Mouse (Mus musculus) heart, adult 2 months (tissue): ENCODE results near the gene Fastkd5. TPM values are rescaled to one million over a fixed set of nuclear protein-coding genes. Genes with fewer than 3 reads are reported as not detected.

Experiments
- DNase-seq, 2 experiments: peaks; one replicate each; pipeline ENCODE4 v3.0.0; 2021
- H3K27ac ChIP-seq: fragments of 200-600 bp; 2 replicates; pipeline ENCODE4 v1.8.1; 2022
- H3K27me3 ChIP-seq: fragments of 200-500 bp; 2 replicates; pipeline ENCODE4 v1.6.1; 2012; ENCODE audit warnings: mild to moderate bottlenecking, low read length, inconsistent platforms, mixed read lengths; ENCODE audit not compliant: control insufficient read depth, insufficient read depth
- H3K36me3 ChIP-seq: fragments of 200-500 bp; 2 replicates; pipeline ENCODE4 v1.6.1; 2012; ENCODE audit warnings: low read length, inconsistent platforms; ENCODE audit not compliant: control insufficient read depth, insufficient read depth
- H3K4me1 ChIP-seq: fragments of 200-500 bp; 2 replicates; pipeline ENCODE4 v1.6.1; 2011; ENCODE audit warnings: low read length; ENCODE audit not compliant: control insufficient read depth, insufficient read depth
- H3K4me3 ChIP-seq: fragments of 200-600 bp; 2 replicates; pipeline ENCODE4 v1.8.1; 2022
- H3K79me2 ChIP-seq: fragments of 200-500 bp; replicated peaks from 2 replicates; pipeline ENCODE4 v1.6.1; 2012; ENCODE audit warnings: mild to moderate bottlenecking, inconsistent platforms, low read length, moderate library complexity, mixed read lengths; ENCODE audit not compliant: control insufficient read depth, insufficient read depth
- H3K9ac ChIP-seq: fragments of 200-500 bp; 2 replicates; pipeline ENCODE4 v1.6.1; 2012; ENCODE audit warnings: low read depth, mild to moderate bottlenecking, control low read depth, inconsistent platforms, low read length, mixed read lengths
- CTCF ChIP-seq: fragments of 200-600 bp; IDR thresholded peaks from 2 replicates; pipeline ENCODE4 v1.8.1; 2022; ENCODE audit warnings: antibody characterized with exemption, mild to moderate bottlenecking, moderate library complexity
- EP300 ChIP-seq: fragments of 200-500 bp; IDR thresholded peaks from 2 replicates; pipeline ENCODE4 v1.6.1; 2011; ENCODE audit warnings: low read depth, low read length, control low read depth; ENCODE audit not compliant: insufficient read depth
- POLR2A ChIP-seq: fragments of 200-500 bp; IDR thresholded peaks from 2 replicates; pipeline ENCODE4 v1.6.1; 2011; ENCODE audit warnings: mild to moderate bottlenecking, low read depth, low read length, control low read depth; ENCODE audit not compliant: insufficient read depth
- WGBS: fragments of 180-500 bp; shearing (Covaris S2); methylation state at CpG from one replicate; pipeline ENCODE4 v1.1.7; 2018; 5-methylcytosine and 5-hydroxymethylcytosine counted together
- intact Hi-C: fragments of 180-260 bp; cut with DNase I; formaldehyde crosslinking; loops from one replicate; pipeline ENCODE4 v1.15.1; 2025
- polyA plus RNA-seq: library from polyadenylated mRNA; depleted of rRNA; stranded (reverse); fragments of >200 nt; gene quantifications from 2 replicates; pipeline ENCODE4 v1.2.3, GENCODE M21; 2012
- total RNA-seq, 2 experiments: library from RNA; stranded (reverse); gene quantifications; 2 replicates each; pipeline ENCODE4 v1.2.3; 2021

Gene Fastkd5
- total and polyA plus RNA-seq, 3 experiments = 2.2 to 9.0 (median 7.5) TPM

DNA sequence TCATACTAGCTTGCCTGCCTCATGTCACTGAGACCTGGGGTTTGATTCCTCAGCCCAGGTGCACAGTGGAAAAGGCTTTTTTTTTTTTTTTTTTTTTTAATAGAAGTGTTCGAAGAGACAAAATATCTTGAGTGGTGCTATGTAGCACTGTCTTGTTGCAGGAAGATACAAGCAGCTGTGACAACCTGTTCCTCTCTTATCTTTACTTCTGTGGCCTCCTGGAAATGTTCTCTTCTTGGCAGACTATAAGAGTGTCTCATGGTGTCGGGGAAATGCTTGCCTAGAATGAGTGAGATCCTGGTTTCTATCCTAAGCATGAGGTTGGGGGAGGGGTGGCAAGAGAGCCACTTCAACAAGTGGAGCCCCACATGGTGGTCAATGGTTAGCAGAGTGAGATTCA lies 41.5 kb downstream of the Fastkd5 start:
- no peak for TF ChIP-seq CTCF
- no peak for TF ChIP-seq POLR2A
- TF ChIP-seq EP300 = no peak

DNA sequence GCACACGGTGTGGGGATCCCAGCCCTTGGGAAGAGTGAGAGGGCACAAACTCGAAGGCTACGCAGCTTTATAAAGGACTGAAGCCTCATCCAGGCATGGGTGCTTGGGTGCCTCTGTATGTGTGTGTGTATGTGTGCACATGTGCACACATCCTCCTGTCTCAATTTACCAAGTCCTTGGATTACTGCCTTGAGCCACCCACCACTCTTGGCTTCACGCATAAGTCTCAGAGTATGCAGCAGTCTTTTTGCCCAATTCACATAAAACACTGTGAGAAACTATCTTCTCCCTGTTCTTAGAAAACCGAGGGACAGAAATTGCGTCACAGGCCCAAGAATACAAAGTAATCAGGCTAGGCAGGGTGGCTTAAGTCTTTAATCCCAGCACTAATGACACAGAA lies 43.8 kb downstream of the Fastkd5 start:
- H3K36me3 ChIP-seq = no peaks in the 10 kb centered on the region
- no peak overlapping the region for H3K4me3 ChIP-seq
- peaks cover 1% of the 10 kb centered on the region; the same call in 1 of the 2 replicates for H3K27me3 ChIP-seq
- H3K79me2 ChIP-seq = no peaks in the 10 kb centered on the region
- peaks cover 2% of the 10 kb centered on the region; the same call in 1 of the 2 replicates for H3K4me1 ChIP-seq
- no peak for DNase-seq
- no peak for TF ChIP-seq POLR2A
- TF ChIP-seq CTCF = no peak
- no peak for TF ChIP-seq EP300
- intact Hi-C loops = no loop called here
- no peak overlapping the region for H3K9ac ChIP-seq
- WGBS = 85% methylated on average over 6 of the region's 6 CpGs
- H3K27ac ChIP-seq = no peak overlapping the region

More for the DNA sequence above, 41.5 kb downstream of the Fastkd5 start:
- no peaks in the 10 kb centered on the region for H3K36me3 ChIP-seq
- intact Hi-C loops = no loop called here
- H3K4me1 ChIP-seq = peaks cover 2% of the 10 kb centered on the region; the same call in 1 of the 2 replicates
- no peak overlapping the region for H3K27ac ChIP-seq
- H3K79me2 ChIP-seq = no peaks in the 10 kb centered on the region
- no peak overlapping the region for H3K4me3 ChIP-seq
- DNase-seq = no peak
- H3K9ac ChIP-seq = no peak overlapping the region
- no peaks in the 10 kb centered on the region for H3K27me3 ChIP-seq
- WGBS = 50% methylated on average over 2 of the region's 2 CpGs

DNA sequence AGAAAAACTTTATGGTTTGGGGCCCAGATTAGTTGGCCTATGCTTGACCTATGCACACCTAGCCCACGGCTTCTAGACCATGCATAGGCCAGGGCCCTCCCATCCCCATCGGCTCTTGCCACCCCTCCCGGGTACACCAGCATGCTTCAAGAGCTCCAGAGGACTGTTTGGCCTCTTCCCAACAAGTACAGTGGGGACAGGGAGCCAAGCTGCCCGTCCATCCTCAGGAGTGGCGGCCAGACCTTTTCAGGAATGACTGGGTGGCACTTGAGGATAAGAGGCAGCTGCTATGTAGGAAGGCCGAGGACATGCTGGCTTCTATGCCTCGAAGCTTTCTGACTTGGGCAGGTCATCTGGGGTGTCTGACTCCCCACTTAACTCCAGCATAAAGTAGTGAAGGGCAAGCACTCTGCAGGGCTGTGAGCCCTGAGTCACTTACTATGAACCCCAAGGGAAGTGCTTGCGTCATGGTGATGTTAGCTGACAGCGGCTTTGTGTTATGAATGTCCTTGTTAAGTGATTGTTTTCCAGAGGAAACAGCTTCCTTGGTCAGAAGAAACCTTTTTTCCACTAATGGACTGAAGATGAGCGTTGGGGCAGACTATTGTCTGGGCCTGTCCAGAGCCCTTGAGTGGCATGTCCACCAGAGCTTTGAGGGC lies 45.8 kb downstream of the Fastkd5 start:
- no peaks in the 10 kb centered on the region for H3K79me2 ChIP-seq
- H3K9ac ChIP-seq = no peak overlapping the region
- no peak overlapping the region for H3K27ac ChIP-seq
- TF ChIP-seq CTCF (no peak), EP300 (no peak), POLR2A (no peak)
- intact Hi-C loops = no loop called here
- peak in 1 of 2 experiments; percentile 21 for DNase-seq
- WGBS = 46% methylated on average over 10 of the region's 10 CpGs
- no peaks in the 10 kb centered on the region for H3K36me3 ChIP-seq
- H3K4me3 ChIP-seq = no peak overlapping the region
- H3K27me3 ChIP-seq = peaks cover 13% of the 10 kb centered on the region
- no peaks in the 10 kb centered on the region for H3K4me1 ChIP-seq

DNA sequence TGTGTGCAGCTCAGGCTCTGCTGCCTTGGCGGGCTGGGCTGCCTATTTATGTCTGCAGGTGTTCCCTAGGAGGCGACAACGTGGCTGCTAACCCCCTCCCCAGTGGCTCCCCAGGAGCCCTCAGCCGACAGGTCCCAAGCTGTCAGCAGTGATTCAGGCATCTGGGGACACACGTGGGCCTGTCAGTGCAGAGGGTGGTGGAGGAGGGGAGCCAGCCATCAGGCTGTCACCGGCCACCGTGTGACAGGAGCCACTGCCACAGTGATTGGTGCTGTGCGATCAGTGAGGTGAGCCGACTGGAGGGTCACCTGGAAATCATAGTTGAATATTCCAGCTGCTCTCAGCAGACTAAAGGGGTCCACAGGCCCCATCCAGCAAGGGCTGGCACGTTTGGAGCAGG lies 47.3 kb downstream of the Fastkd5 start, which contains the start of gene Avp:
Gene Avp (minus strand): TSS at position 3 of the 400 bp plus-strand sequence.
- TF ChIP-seq CTCF = no peak
- no peak for TF ChIP-seq POLR2A
- no peak within 1 kb of the TSS for H3K9ac ChIP-seq
- H3K79me2 ChIP-seq = no peaks in the 10 kb centered on the region
- no peak for DNase-seq
- H3K4me1 ChIP-seq = no peaks in the 10 kb centered on the region
- intact Hi-C loops = no loop called here
- no peak within 1 kb of the TSS for H3K4me3 ChIP-seq
- no peaks in the 10 kb centered on the region for H3K36me3 ChIP-seq
- no peak within 1 kb of the TSS for H3K27ac ChIP-seq
- H3K27me3 ChIP-seq = peaks cover 19% of the 10 kb centered on the region
- WGBS = 52% methylated on average over 10 of the region's 10 CpGs

DNA sequence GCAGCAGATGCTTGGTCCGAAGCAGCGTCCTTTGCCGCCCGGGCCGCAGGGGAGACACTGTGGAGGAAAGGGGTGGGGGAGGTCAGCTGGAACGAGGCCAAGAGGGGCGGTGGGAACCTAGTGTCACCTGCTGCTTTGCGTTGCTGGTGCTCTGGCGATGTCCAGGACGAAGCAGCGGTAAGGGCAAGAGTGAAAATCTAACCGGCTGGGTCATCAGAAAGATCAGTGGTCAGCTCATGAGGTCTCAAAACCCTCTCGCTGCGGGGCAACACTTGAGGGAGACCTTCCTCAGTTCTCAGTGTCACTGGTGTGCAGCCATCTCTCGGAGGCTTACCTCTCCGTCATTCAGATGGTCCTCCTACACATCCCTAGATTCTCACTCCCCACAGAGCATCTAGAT lies 48.6 kb downstream of the Fastkd5 start:
- no peak for TF ChIP-seq EP300
- TF ChIP-seq POLR2A = no peak
- TF ChIP-seq CTCF = no peak
- DNase-seq = no peak
- Histone ChIP-seq H3K79me2 (no peaks in the 10 kb centered on the region), H3K9ac (no peak overlapping the region), H3K27me3 (peaks cover 24% of the 10 kb centered on the region), H3K36me3 (no peaks in the 10 kb centered on the region), H3K27ac (no peak overlapping the region), H3K4me1 (no peaks in the 10 kb centered on the region), H3K4me3 (no peak overlapping the region)
- intact Hi-C loops = no loop called here
- WGBS = 14% methylated on average over 16 of the region's 16 CpGs

DNA sequence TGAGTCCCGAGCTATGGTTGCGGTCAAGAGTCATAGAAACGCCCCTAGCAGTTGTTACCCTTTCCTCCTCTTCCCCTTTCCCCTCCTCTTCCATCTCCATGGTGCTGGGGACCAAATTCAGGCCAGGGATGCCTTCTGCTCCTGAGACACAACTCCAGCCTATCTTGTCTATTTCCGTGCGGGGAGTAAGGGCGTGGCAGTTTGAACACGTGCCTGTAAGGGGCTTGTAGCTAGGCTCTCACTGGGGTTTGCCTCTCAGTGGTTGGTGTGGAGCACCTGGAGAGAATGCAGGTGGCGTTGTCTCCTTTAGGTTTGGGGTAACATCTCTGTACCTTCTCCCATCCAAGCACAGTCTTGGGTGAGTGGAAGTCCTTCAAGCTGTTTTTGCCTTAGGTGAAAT lies 50.0 kb downstream of the Fastkd5 start:
- intact Hi-C loops = no loop called here
- TF ChIP-seq POLR2A = no peak
- no peak for TF ChIP-seq EP300
- TF ChIP-seq CTCF = no peak
- Histone ChIP-seq H3K4me3 (no peak overlapping the region), H3K79me2 (no peaks in the 10 kb centered on the region), H3K9ac (no peak overlapping the region), H3K27ac (no peak overlapping the region), H3K36me3 (no peaks in the 10 kb centered on the region), H3K4me1 (no peaks in the 10 kb centered on the region), H3K27me3 (peaks cover 25% of the 10 kb centered on the region)
- no peak for DNase-seq
- WGBS = 13% methylated on average over 8 of the region's 8 CpGs

DNA sequence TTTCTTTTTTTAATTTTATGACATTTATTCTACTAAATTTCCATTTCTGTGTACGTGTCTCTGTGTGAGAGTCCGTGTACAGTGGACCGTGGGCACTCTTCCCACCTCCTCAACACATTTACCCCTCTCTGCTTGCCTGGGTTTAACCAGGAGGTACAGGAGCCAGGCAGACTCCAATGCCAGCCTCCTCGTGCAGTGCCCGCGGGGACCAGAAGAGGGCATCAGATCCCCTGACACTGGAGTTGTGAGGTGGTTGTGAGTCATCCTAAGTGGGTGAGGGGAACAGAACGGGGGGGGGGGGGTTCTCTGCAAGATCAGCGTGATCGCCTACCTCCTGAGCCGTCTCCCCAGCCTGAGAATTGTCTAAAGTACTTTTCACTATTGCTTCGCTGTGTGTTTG lies 51.7 kb downstream of the Fastkd5 start:
- intact Hi-C loops = no loop called here
- Histone ChIP-seq H3K9ac (no peak overlapping the region), H3K36me3 (no peaks in the 10 kb centered on the region), H3K27me3 (peaks cover 25% of the 10 kb centered on the region), H3K79me2 (no peaks in the 10 kb centered on the region), H3K4me3 (no peak overlapping the region), H3K27ac (no peak overlapping the region), H3K4me1 (no peaks in the 10 kb centered on the region)
- WGBS = 11% methylated on average over 11 of the region's 11 CpGs
- peak; percentile 41 to 74 for DNase-seq
- TF ChIP-seq POLR2A = no peak
- TF ChIP-seq CTCF = peak; percentile 66
